Mouse (Mus musculus) cerebellum, adult 11 months (tissue): ENCODE results near the gene Gm3618.
"Not testable (repeated sequence)": the region's sequence is repeated elsewhere in the genome, so short reads cannot be mapped to it uniquely, and the experiment has no call there.

Experiments
- DNase-seq: peaks from one replicate; pipeline ENCODE4 v3.0.0; 2022

Gm3618 gene

GRCm38 (mm10) chr14:6343578-6343977 lies at the start of gene Gm3618:
Gene Gm3618 (minus strand): TSS chr14:6343678.
- DNase-seq = not testable (repeated sequence)

DNA sequence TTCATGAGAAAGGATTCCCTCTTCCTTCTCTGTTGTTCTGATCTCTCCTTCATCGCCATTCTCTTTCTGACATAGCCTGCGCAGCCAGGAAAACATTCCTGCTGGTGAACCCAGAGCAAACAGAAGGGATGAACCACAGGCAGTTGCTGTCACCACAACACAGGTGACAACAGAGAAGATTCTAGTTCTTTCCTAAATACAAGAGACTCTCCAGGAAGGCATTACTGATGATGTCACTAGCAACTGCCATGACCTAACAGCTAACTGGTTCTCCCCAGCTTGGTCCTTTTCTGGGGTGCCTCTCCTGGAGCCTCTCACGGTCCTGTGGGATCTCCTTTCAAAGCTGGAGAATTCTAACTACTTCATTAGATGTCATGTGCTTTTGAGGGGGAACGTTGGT lies 46.7 kb upstream of the Gm3618 start, which contains the start of gene Gm16440:
Gene Gm16440, minus strand, starts transcription at position 101 of the 400 bp plus-strand sequence.
- DNase-seq = not testable (repeated sequence)

DNA sequence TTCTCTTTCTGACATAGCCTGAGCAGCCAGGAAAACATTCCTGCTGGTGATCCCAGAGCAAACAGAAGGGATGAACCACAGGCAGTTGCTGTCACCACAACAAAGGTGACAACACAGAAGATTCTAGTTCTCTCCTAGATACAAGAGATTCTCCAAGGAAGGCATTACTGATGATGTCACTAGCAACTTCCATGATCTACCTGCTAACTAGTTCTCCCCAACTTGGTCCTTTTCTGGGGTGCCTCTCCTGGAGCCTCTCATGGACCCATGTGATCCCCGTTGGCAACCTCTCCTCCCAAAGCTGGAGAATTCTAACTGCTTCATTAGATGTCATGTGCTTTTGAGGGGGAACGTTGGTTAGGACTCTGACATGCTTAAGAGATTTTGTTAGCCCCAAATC lies 38.7 kb downstream of the Gm3618 start, which contains the start of gene Gm21103:
Gene Gm21103, minus strand, starts transcription at position 101 of the 400 bp plus-strand sequence.
- DNase-seq = not testable (repeated sequence)

DNA sequence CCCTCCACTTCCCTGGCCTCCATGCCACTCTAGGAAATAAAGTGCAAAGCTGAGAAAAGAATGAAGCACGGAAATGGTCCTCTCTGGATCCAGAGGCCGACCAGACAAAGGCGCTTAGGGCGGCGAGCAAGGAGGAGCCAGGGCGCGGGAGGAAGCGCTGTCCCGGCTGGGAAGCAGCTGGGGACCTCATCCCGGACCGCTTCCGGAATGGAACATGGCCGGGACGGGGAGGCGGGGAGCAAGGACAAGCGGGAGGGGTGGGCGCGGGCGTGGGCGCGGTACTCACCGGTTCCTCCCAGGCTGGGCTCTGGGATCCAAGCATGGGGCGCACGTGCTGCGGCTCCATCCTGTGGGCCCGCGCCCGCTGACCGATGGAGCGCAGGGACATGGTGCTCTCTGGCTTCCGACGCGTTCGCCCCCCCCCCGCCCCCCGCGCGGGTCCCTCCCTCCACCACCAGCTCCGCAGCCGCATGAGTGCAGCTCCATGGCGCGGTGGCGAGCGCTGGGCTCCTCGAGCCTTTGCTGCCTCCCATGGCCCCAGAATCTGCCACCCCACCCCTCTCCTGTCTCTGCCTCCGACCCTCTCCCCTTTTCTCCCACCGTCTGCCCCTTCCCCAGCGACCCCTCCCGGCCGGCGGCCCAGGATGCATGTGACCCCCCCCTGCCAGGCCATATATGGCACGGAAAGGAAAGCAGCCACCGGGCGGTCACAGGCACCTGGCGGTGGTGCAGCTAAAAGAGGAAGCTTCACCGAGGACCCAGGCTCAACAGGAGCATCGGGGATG lies 56.4 kb downstream of the Gm3618 start, which contains the start of gene Gm3411:
Gene Gm3411, minus strand, starts transcription at position 320 of the 785 bp plus-strand sequence.
- not testable (repeated sequence) for DNase-seq
